In genomic region chr4:141958188-141958587, GRCm38 (mm10) we compare ENCODE assay signal across 8 mouse cellular contexts. TPM values are rescaled to one million over a fixed set of nuclear protein-coding genes. Genes with fewer than 3 reads are reported as not detected.
A peak's percentile ranks its signal among the peaks of the same experiment; 100 is the strongest.
DNase-seq lines count a peak whose midpoint lies in the region; ATAC-seq and TF ChIP-seq lines count a peak whose summit lies in the region.

No protein-coding gene starts in this region.

- H3K4me1 ChIP-seq in intestine, postnatal 0 days (replicated peaks; ENCODE audit: control insufficient read depth, insufficient read depth, low read length): no peaks in the 10 kb centered on the region
- peaks cover 33% of the 10 kb centered on the region for H3K4me1 ChIP-seq in limb, embryonic 12.5 days (replicated peaks)
- peaks cover 15% of the 10 kb centered on the region for H3K4me1 ChIP-seq in midbrain, embryonic 13.5 days (replicated peaks)

- DNase-seq in urinary bladder, postnatal 14 days (ENCODE audit: low spot score): peak; percentile 83
- no peak for DNase-seq in urinary bladder, adult 2 months (ENCODE audit: low spot score)
- DNase-seq in embryo, embryonic 11.5 days (ENCODE audit: low read depth, low spot score): peak; percentile 70
- DNase-seq in gastrocnemius, postnatal 4 days (ENCODE audit: low spot score in 2 of 2): peak; percentile 59 to 82
- peak; percentile 37 for DNase-seq in spleen, adult 12 weeks (ENCODE audit: low spot score)

- H3K4me3 ChIP-seq in intestine, postnatal 0 days (ENCODE audit: low read depth, low read length): no peak overlapping the region
- H3K4me3 ChIP-seq in limb, embryonic 12.5 days (replicated peaks): no peak overlapping the region
- no peak overlapping the region for H3K4me3 ChIP-seq in midbrain, embryonic 13.5 days (replicated peaks)

- ATAC-seq in intestine, postnatal 0 days: no peak
- peak; percentile 46 for ATAC-seq in limb, embryonic 12.5 days (ENCODE audit: insufficient number of reproducible peaks, insufficient read depth, low FRiP score, low TSS enrichment, low read depth)
- ATAC-seq in midbrain, embryonic 13.5 days: peak; percentile 43

- H3K9ac ChIP-seq in intestine, postnatal 0 days (ENCODE audit: low read depth, low read length): no peak overlapping the region
- no peak overlapping the region for H3K9ac ChIP-seq in limb, embryonic 12.5 days (replicated peaks)
- H3K9ac ChIP-seq in midbrain, embryonic 13.5 days (replicated peaks): 0 out of 2 replicates have a peak overlapping the region, but pooled peaks have one; percentile 3

- peak; percentile 91 for TF ChIP-seq CTCF in intestine, postnatal 0 days (IDR thresholded peaks at IDR 0.05; ENCODE audit: low read depth)

- no peaks in the 10 kb centered on the region for H3K9me3 ChIP-seq in intestine, postnatal 0 days (ENCODE audit: control insufficient read depth)
- H3K9me3 ChIP-seq in limb, embryonic 12.5 days: peaks cover 10% of the 10 kb centered on the region; the same call in 1 of the 2 replicates
- peaks cover 10% of the 10 kb centered on the region; the same call in 1 of the 2 replicates for H3K9me3 ChIP-seq in midbrain, embryonic 13.5 days

- 5% methylated on average over 9 of the region's 9 CpGs for WGBS in intestine, postnatal 0 days
- 7% methylated on average over 9 of the region's 9 CpGs for WGBS in limb, embryonic 12.5 days
- WGBS in midbrain, embryonic 13.5 days: 6% methylated on average over 9 of the region's 9 CpGs

- H3K27ac ChIP-seq in intestine, postnatal 0 days (ENCODE audit: low read depth, low read length): no peak overlapping the region
- no peak overlapping the region for H3K27ac ChIP-seq in limb, embryonic 12.5 days
- H3K27ac ChIP-seq in midbrain, embryonic 13.5 days: no peak overlapping the region

- no peaks in the 10 kb centered on the region for H3K36me3 ChIP-seq in intestine, postnatal 0 days (ENCODE audit: control insufficient read depth, insufficient read depth)
- H3K36me3 ChIP-seq in limb, embryonic 12.5 days: no peaks in the 10 kb centered on the region
- H3K36me3 ChIP-seq in midbrain, embryonic 13.5 days: no peaks in the 10 kb centered on the region

- H3K27me3 ChIP-seq in intestine, postnatal 0 days (replicated peaks; ENCODE audit: control insufficient read depth, insufficient read depth, low read length): no peaks in the 10 kb centered on the region
- H3K27me3 ChIP-seq in limb, embryonic 12.5 days: no peaks in the 10 kb centered on the region
- H3K27me3 ChIP-seq in midbrain, embryonic 13.5 days: no peaks in the 10 kb centered on the region

- peak overlapping the region; percentile 37; the same call in 1 of the 2 replicates for H3K4me2 ChIP-seq in intestine, postnatal 0 days (replicated peaks; ENCODE audit: low read depth)
- H3K4me2 ChIP-seq in limb, embryonic 12.5 days: peak overlapping the region; percentile 35
- H3K4me2 ChIP-seq in midbrain, embryonic 13.5 days (replicated peaks): no peak overlapping the region

RNA-seq across cellular contexts. Expression of gene Fhad1, which starts 56.7 kb away (rescaled TPM):
- 0.95 and 1.3 TPM in 2 replicates for polyA plus RNA-seq in urinary bladder, adult 2 months (2012; rRNA removed)
- total RNA-seq in gastrocnemius, postnatal 4 days (2021): 1 to 10 TPM; 6.4 to 6.7 TPM
- 1.2 and 1.4 TPM in 2 replicates for polyA plus RNA-seq in intestine, postnatal 0 days (2015; fragmentation: Nextera tagmentation; extraction: Ambion mirVana)
- polyA plus RNA-seq in limb, embryonic 12.5 days (2016; fragmentation: Nextera tagmentation; extraction: Ambion mirVana): 1.4 and 1.8 TPM in 2 replicates
- polyA plus RNA-seq in midbrain, embryonic 13.5 days (2015; fragmentation: Nextera tagmentation; extraction: Ambion mirVana): 3.0 and 3.4 TPM in 2 replicates
